Mouse (Mus musculus) heart, embryonic 16.5 days (tissue): ENCODE results near the gene Dync1li1. TPM values are rescaled to one million over a fixed set of nuclear protein-coding genes. Genes with fewer than 3 reads are reported as not detected.
"Not testable (repeated sequence)": the region's sequence is repeated elsewhere in the genome, so short reads cannot be mapped to it uniquely, and the experiment has no call there.

Source experiments
- ATAC-seq: fragments of 200-750 bp; cut with Nextera tagmentation; replicated peaks from 2 replicates; pipeline ENCODE4 v1.8.0; 2017; ENCODE audit warnings: moderate number of reproducible peaks; ENCODE audit not compliant: insufficient read depth, low FRiP score; ENCODE audit errors: extremely low read depth
- H3K27ac ChIP-seq: fragments of 300-500 bp; sonication (generic); 2 replicates; pipeline ENCODE4 v1.5.1; 2014; ENCODE audit warnings: mild to moderate bottlenecking, low read length, control low read depth, moderate library complexity
- H3K27me3 ChIP-seq: fragments of 300-500 bp; sonication (generic); 2 replicates; pipeline ENCODE4 v1.6.1; 2014; ENCODE audit warnings: low read length, mixed read lengths; ENCODE audit not compliant: control insufficient read depth, insufficient read depth
- H3K36me3 ChIP-seq: fragments of 300-500 bp; sonication (generic); 2 replicates; pipeline ENCODE4 v1.6.1; 2014; ENCODE audit not compliant: control insufficient read depth, insufficient read depth
- H3K4me1 ChIP-seq: fragments of 300-500 bp; sonication (generic); 2 replicates; pipeline ENCODE4 v1.6.1; 2014; ENCODE audit warnings: low read length, mixed read lengths; ENCODE audit not compliant: control insufficient read depth, insufficient read depth
- H3K4me2 ChIP-seq: fragments of 300-500 bp; sonication (generic); 2 replicates; pipeline ENCODE4 v1.6.1; 2014; ENCODE audit warnings: low read depth, mild to moderate bottlenecking, control low read depth, low read length
- H3K4me3 ChIP-seq: fragments of 300-500 bp; sonication (generic); 2 replicates; pipeline ENCODE4 v1.5.1; 2014; ENCODE audit warnings: mild to moderate bottlenecking, control low read depth, low read length
- H3K9ac ChIP-seq: fragments of 300-500 bp; sonication (generic); 2 replicates; pipeline ENCODE4 v1.6.1; 2014; ENCODE audit warnings: low read length, control low read depth
- H3K9me3 ChIP-seq: fragments of 300-500 bp; sonication (generic); replicated peaks from 2 replicates; pipeline ENCODE4 v1.6.1; 2016; ENCODE audit warnings: low read length; ENCODE audit not compliant: control insufficient read depth
- WGBS: fragments of 180-500 bp; shearing (Covaris S2); extraction: QIAGEN DNeasy Blood & Tissue Kit; methylation state at CpG from one replicate; pipeline ENCODE4 v1.1.7; 2014; 5-methylcytosine and 5-hydroxymethylcytosine counted together
- polyA plus RNA-seq: library from polyadenylated mRNA; unstranded; fragments of >200 nt; fragmentation: Nextera tagmentation; extraction: Ambion mirVana; gene quantifications from 2 replicates; pipeline ENCODE4 v1.2.1, GENCODE M21; 2015

Gene Dync1li1
- 69.2 and 76.0 TPM in 2 replicates for polyA plus RNA-seq

DNA sequence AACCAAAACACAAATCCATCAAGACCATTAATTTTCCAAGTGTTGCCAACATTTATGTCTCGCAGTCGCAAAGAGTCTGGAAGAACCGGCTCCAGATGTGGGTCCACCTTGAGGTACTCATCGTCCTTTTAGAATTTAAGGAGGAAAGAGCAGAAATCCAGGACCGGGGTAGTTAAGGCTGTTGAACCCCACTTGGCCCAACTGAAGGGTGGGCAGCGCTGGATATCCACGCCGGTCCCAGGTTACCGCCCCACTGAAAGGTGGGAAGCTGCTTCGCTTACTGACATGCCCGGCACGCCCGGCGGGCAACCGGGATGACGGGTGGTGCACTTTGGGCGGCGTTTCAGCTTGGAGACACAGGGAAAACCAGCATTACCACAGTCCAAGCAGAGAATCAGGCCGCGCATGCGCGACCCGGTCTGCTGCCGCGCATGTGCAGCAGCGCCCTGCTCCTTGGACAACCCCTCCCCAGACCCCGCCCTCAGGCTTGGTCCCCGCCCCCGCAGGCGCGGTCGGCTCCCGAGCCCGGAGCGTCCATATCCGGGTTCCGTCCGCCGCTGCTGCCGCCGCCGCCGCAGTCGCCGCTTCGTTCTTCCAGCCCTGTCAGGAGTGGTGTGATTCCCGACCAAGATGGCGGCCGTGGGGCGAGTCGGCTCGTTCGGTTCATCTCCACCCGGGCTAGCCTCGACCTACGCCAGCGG is at the start of gene Dync1li1:
Dync1li1 (plus strand) TSS at position 539 of the 701 bp plus-strand sequence.
- H3K4me2 ChIP-seq = peak within 1 kb of the TSS; percentile 83
- WGBS = under 1% methylated on average over 57 of the region's 57 CpGs
- peak within 1 kb of the TSS; percentile 93 for H3K9ac ChIP-seq

DNA sequence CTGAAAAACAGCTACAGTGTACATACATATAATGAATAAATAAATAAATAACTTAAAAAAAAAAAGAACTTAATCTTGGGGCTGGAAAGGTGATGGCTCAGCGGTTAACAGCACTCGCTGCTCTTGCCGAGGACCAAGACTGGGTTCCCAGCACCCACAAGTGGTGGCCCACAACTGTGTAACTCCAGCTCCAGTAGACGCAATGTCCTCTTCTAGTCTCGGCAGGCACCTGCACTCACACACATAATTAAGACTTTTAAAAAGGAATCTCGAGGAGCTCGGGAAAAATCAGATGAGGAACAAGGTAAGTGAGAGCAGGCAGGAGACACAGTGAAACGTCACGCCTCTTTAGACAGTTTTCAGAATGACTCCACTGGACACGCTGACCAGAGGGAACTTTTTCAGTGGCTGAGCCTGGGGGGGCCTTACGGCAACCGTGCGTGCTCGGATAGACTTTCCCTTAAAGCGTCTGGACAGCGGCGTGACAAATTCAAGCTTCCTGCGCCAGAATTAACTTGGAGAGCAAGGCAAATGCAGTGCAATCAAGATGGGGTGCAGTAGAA is 49.3 kb upstream of the Dync1li1 start:
- WGBS = 13% methylated on average over 18 of the region's 18 CpGs
- no peaks in the 10 kb centered on the region for H3K9me3 ChIP-seq
- peaks cover 18% of the 10 kb centered on the region for H3K4me1 ChIP-seq
- H3K27me3 ChIP-seq = peaks cover 8% of the 10 kb centered on the region
- H3K4me3 ChIP-seq = peak overlapping the region; percentile 90
- peak overlapping the region; percentile 91 for H3K4me2 ChIP-seq
- H3K9ac ChIP-seq = peak overlapping the region; percentile 86
- no peaks in the 10 kb centered on the region for H3K36me3 ChIP-seq
- peak overlapping the region; percentile 81 for H3K27ac ChIP-seq
- ATAC-seq = no peak

More for the DNA sequence above, at the start of gene Dync1li1:
- Histone ChIP-seq H3K36me3 (peaks cover 15% of the 10 kb centered on the region), H3K27ac (peak within 1 kb of the TSS; percentile 84), H3K27me3 (no peaks in the 10 kb centered on the region), H3K4me1 (peaks cover 21% of the 10 kb centered on the region), H3K9me3 (no peaks in the 10 kb centered on the region), H3K4me3 (peak within 1 kb of the TSS; percentile 76)
- peak; percentile 97 for ATAC-seq

GRCm38 (mm10) chr9:114639839-114640646 is 48.5 kb upstream of the Dync1li1 start, which contains the start of gene Cnot10:
Gene Cnot10 (minus strand): TSS chr9:114640184.
- Histone ChIP-seq H3K4me3 (peak within 1 kb of the TSS; percentile 90), H3K9ac (peak within 1 kb of the TSS; percentile 86), H3K9me3 (no peaks in the 10 kb centered on the region), H3K27ac (peak within 1 kb of the TSS; percentile 81), H3K4me2 (peak within 1 kb of the TSS; percentile 91), H3K4me1 (peaks cover 18% of the 10 kb centered on the region), H3K36me3 (no peaks in the 10 kb centered on the region), H3K27me3 (peaks cover 8% of the 10 kb centered on the region)
- peak; percentile 99 for ATAC-seq
- 3% methylated on average over 51 of the region's 51 CpGs for WGBS

DNA sequence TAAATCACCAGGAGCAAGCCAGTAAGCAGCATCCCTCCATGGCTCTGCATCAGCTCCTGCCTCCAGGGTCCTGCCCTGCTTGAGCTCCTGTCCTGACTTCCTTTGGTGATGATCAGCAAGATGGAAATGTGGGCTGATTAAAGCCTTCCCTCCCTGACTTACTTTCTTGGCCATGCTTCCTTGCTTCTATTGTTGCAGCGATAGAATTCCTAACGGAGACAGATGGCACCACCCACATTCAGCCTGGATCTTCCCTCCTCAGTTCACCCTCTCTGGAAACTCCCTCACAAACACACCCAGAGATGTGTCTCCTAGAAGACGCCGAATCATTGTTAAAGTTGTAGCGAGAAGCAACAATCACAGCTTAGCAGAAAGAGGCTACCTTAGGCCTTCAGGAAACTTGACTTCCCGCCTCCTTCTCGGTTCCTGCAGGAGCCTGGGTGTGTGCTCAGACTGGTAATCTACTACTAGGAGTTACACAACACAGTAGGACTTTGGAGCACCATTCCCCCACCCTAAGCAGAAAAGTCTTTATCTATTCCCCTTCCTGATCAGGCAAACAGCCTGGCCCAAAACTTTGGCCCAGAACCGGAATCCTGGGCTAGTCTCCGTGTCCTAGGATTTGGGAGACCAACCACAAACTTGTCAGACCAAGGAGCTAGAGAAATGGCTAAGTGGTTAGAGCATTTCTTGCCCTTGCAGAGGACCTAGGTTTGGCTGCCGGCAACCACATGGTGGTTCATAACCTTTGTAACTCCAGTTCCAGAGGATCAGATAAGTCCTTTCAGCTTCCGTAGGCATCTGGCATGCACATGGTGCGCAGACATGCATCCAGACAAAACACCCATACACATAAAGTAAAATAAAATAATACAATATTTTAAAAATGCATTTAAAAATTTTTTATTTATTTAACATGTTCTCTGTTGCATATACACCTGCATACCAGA is 41.8 kb upstream of the Dync1li1 start:
- H3K4me1 ChIP-seq = 0 out of 2 replicates have a peak, but pooled peaks cover 2% of the 10 kb centered on the region
- H3K27ac ChIP-seq = no peak overlapping the region
- H3K36me3 ChIP-seq = no peaks in the 10 kb centered on the region
- H3K4me2 ChIP-seq = no peak overlapping the region
- no peaks in the 10 kb centered on the region for H3K9me3 ChIP-seq
- peaks cover 8% of the 10 kb centered on the region for H3K27me3 ChIP-seq
- no peak overlapping the region for H3K9ac ChIP-seq
- 86% methylated on average over 12 of the region's 12 CpGs for WGBS
- no peak for ATAC-seq
- no peak overlapping the region for H3K4me3 ChIP-seq

DNA sequence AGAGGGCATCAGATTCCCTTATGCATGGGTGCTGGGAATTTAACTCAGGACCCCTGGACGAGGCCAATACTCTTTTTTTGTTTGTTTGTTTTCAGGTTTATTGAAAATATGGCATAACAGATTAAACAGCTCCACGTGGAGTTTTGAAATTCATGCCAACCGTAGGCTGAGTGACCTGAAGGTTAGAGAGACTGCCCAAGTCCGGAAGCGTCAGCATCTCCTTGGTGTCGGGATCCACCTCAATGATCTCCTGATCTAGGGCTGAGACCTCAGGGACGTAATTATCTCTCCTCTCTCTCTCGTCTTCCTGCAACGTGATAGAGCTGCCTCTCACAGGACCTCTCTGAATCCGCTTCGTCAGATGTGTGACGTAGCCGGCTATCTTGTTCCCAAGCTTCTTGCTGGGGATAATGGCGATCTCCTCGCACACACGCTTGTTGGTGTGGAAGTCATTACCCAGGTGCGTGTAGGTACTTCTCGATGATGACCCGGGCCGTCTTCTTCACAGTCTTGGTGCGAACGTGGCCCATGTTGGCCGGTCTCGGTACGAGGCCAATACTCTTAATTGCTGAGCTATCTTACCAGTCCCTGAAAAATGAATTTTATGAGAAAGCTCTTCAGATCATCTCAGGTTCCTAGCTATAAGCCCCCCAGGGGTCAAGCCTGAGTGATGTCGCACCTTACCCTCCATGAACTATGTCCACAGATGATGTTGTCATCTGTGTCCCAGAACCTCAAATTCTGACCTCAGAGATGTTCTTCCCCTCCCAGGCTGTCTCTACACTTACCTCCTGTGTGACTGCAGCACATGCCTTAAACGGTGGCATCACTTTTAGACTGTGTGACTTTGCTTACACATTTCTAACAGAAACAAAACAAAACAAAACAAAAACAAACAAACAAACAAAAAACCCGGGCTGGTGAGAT is 40.8 kb upstream of the Dync1li1 start:
- Histone ChIP-seq H3K36me3 (no peaks in the 10 kb centered on the region), H3K4me2 (no peak overlapping the region), H3K9ac (no peak overlapping the region), H3K27ac (no peak overlapping the region), H3K27me3 (peaks cover 7% of the 10 kb centered on the region), H3K4me1 (0 out of 2 replicates have a peak, but pooled peaks cover 2% of the 10 kb centered on the region), H3K4me3 (no peak overlapping the region), H3K9me3 (no peaks in the 10 kb centered on the region)
- ATAC-seq = no peak
- WGBS = 76% methylated on average over 28 of the region's 28 CpGs

GRCm38 (mm10) chr9:114648472-114648871 is 40.1 kb upstream of the Dync1li1 start:
- H3K9ac ChIP-seq, H3K9me3 ChIP-seq, H3K4me2 ChIP-seq, H3K4me1 ChIP-seq, ATAC-seq, H3K27me3 ChIP-seq, H3K36me3 ChIP-seq, H3K27ac ChIP-seq, H3K4me3 ChIP-seq: not testable (repeated sequence)
- WGBS = 53% methylated on average over 8 of the region's 9 CpGs

GRCm38 (mm10) chr9:114649371-114649770 is 39.2 kb upstream of the Dync1li1 start:
- Histone ChIP-seq H3K4me1 (0 out of 2 replicates have a peak, but pooled peaks cover 2% of the 10 kb centered on the region), H3K36me3 (no peaks in the 10 kb centered on the region), H3K27me3 (no peaks in the 10 kb centered on the region), H3K9me3 (no peaks in the 10 kb centered on the region), H3K27ac (no peak overlapping the region), H3K4me2 (no peak overlapping the region), H3K4me3 (no peak overlapping the region), H3K9ac (no peak overlapping the region)
- ATAC-seq = no peak
- 65% methylated on average over 5 of the region's 5 CpGs for WGBS
